Mouse (Mus musculus): ENCODE data around the gene Dgkh.

Dgkh gene

GRCm38 (mm10) chr14:78536281-78537165, 196.1 kb downstream of the Dgkh start, which contains the start of gene Akap11:
TSS of gene Akap11 (minus strand) at chr14:78536808.
- in situ Hi-C loops (cut with MboI), result no loop called here

GRCm38 (mm10) chr14:78535366-78535765, 197.2 kb downstream of the Dgkh start:
- in situ Hi-C loops (cut with MboI), result no loop called here

- in situ Hi-C loops (cut with MboI), result no loop called here
Measured at GRCm38 (mm10) chr14:78534651-78535050, 197.9 kb downstream of the Dgkh start.

- in situ Hi-C loops (cut with MboI), result no loop called here
Measured at GRCm38 (mm10) chr14:78533701-78534100, 198.9 kb downstream of the Dgkh start.

GRCm38 (mm10) chr14:78532345-78532744, 200.2 kb downstream of the Dgkh start:
- in situ Hi-C loops (cut with MboI), result no loop called here

- in situ Hi-C loops (cut with MboI), result no loop called here
Measured at GRCm38 (mm10) chr14:78530256-78530655, 202.3 kb downstream of the Dgkh start.

DNA sequence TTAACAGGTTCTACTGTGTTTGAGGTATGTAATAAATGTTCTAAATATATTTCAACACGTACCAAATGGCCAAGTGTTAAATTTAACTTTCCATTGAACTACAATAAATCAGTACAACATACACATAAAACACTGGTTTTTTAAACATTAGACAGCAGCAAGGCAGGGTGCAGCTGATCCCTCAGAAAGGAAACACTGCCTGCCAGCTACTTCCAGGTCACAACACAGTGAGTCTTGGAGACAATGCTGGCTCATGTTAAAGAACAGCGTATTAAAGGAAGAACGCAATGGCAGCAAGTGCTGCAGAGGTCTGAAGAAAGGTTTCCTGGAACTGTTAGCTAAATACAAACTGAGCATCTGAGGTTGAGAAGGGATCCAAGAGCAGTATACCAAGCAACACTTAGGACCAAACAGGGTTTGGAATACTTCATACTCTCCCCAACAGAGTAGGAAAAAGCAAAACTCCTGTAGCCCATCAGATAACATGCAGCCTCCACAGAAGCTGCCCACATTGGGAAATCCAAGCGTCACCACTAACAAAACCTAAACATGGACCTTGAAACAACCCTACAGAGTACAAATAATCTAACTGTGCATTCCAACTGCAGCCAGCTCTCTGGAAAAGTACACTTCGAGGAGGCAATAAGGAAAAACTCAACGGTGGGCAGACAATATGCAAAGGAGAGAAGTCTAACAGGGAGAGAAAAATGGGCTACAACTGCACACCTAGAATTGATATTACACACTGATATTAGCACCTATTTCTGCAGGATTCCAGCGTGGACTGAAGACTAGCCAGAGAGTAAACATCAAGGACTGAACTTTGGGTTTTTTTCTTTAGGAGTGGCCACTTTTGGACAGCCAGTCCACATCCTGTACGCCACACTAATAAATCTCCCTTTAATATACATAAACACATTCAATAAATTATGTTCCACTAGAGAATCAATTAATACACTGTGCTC, 203.8 kb downstream of the Dgkh start:
- in situ Hi-C loops (cut with MboI), result no loop called here

DNA sequence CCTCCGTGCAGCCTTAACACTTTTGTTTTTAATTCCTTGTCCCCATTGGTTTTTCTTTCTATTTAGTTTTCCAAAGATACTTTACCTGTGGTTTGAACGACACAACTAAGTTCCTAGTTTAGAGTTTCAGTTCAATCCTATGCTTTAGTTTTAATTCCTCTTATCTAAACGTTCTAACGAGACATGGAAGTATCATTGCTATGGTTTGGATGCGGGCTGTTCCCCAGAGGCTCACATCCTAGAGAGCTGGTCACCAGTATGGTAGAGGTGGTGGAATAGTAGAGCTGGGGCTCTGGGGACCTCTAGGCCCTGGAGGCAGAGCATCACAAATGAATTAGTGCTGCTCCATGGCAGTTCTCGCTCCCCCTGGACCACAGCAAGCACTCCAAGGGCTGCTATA, 205.7 kb downstream of the Dgkh start:
- in situ Hi-C loops (cut with MboI), result no loop called here

DNA sequence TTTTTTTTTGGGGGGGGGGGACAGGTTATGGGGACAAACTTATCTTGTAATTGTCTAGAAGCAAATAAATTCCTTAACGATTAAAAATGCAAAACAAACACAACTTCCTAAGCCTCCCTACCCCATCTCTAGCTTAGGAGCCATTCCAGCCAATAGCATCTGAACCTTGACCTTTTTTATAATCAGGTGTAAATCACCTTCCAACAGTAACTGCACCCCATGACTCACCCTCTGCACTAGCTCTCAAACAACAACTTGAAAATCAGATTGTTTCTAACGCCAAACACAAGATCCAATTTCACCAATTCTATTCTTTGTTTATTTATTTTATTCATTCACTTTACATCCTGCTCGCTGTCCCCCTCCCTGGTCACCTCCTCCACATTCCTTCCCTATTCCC, 206.1 kb downstream of the Dgkh start:
- in situ Hi-C loops (cut with MboI), result no loop called here

GRCm38 (mm10) chr14:78525611-78526457, 206.7 kb downstream of the Dgkh start:
- in situ Hi-C loops (cut with MboI), result no loop called here

GRCm38 (mm10) chr14:78525059-78525458, 207.5 kb downstream of the Dgkh start:
- in situ Hi-C loops (cut with MboI), result no loop called here

DNA sequence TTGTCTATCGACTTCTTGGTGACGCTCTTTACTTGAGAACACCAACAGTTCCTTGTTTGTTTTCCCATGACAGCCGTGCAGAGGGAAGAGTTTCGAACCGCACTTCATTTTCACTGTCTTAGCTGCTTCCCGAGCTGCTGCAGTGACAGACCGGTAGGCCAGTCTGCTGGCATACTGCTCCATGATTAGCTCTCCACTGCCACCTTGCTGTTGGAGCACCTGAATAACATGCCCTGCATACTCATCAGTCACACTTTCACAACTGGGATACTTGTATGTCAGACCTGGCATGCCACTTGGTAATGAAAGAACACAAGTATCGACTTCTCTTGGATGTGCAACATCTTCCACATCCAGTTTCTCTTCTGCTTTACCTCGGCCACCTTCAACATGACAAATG, 221.9 kb downstream of the Dgkh start:
- in situ Hi-C loops (cut with MboI), result no loop called here

DNA sequence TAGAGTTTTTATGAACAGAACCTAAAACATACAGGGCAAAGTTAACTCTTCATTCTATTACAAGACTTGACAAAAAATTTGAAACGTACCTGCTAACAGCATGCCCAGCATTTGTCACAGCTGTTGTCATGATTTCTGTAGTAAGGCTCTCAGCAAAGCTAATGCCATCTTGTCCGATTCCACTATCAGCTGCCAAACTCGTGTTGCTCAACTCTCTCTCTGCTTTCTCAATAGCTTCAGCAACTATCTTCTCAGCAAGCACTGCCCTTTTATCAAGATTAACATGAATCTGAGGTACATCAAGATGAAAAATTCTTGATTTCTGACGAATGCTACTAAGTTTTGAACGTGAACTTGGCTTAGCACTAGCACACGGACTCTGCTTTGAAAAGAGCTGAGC, 222.8 kb downstream of the Dgkh start:
- in situ Hi-C loops (cut with MboI), result no loop called here

All from mature B cell (primary cell).